20 mouse cellular contexts compared by ENCODE assay signal in the genomic region with DNA sequence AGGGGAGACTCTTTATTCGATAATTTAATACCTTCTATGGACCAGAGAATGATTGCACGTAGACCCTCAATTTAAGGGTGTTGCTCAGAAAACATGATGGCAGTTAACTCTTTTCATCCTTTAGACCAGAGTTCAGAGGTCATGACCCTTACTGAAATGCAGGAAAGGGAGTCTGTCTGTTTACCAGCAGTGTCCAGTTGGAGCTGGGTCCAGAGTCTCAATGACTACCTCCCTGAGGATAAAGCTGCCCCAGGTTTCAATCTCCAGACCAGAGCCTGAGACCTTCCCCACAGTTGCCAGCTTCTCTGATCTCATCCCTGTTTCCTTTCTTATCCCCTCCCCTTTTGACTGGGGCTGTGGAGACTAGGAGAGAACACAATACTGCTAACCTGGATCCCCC. TPM values are rescaled to one million over a fixed set of nuclear protein-coding genes. Genes with fewer than 3 reads are reported as not detected.
DNase-seq lines count a peak whose midpoint lies in the region; ATAC-seq lines count a peak whose summit lies in the region.
"Had no signal": no experiment of that assay in that cellular context is flagged by ENCODE, and none has a peak within 500 bp of the region (broad histone marks: within the 10 kb centered on the region; RNA-seq: fewer than 3 reads in every experiment).

No protein-coding gene starts in this region.

- no peak for ATAC-seq in forebrain, embryonic 11.5 days (replicated peaks; ENCODE audit: low FRiP score)
- no peak for ATAC-seq in forebrain, embryonic 14.5 days
- ATAC-seq in midbrain, embryonic 11.5 days (ENCODE audit: low FRiP score) = no peak
- no peak for ATAC-seq in midbrain, embryonic 15.5 days (replicated peaks)
- ATAC-seq in liver, embryonic 16.5 days (ENCODE audit: low read depth) = peak; percentile 66
- ATAC-seq: CD4-positive, CD25-positive, alpha-beta regulatory T cell, adult 4 months; forebrain, embryonic 15.5 days had no signal

- no peak overlapping the region for H3K27ac ChIP-seq in forebrain, embryonic 11.5 days (ENCODE audit: low read depth, low read length)
- H3K27ac ChIP-seq in forebrain, embryonic 14.5 days (ENCODE audit: low read depth, low read length) = no peak overlapping the region
- no peak overlapping the region for H3K27ac ChIP-seq in midbrain, embryonic 11.5 days (ENCODE audit: low read depth, low read length)
- no peak overlapping the region for H3K27ac ChIP-seq in midbrain, embryonic 15.5 days
- peak overlapping the region; percentile 35 for H3K27ac ChIP-seq in liver, embryonic 16.5 days (ENCODE audit: low read length)
- H3K27ac ChIP-seq: forebrain, embryonic 15.5 days; heart, embryonic 10.5 days; hindbrain, embryonic 12.5 days had no signal

- no peak overlapping the region for H3K4me3 ChIP-seq in forebrain, embryonic 11.5 days (ENCODE audit: low read depth, low read length)
- H3K4me3 ChIP-seq in forebrain, embryonic 14.5 days (ENCODE audit: low read depth, low read length) = no peak overlapping the region
- no peak overlapping the region for H3K4me3 ChIP-seq in midbrain, embryonic 11.5 days (ENCODE audit: low read depth, low read length)
- no peak overlapping the region for H3K4me3 ChIP-seq in midbrain, embryonic 15.5 days
- H3K4me3 ChIP-seq in liver, embryonic 16.5 days (ENCODE audit: low read depth, low read length) = no peak overlapping the region
- H3K4me3 ChIP-seq: forebrain, embryonic 15.5 days; heart, embryonic 10.5 days; hindbrain, embryonic 12.5 days had no signal

- no peaks in the 10 kb centered on the region for H3K9me3 ChIP-seq in forebrain, embryonic 11.5 days (ENCODE audit: control insufficient read depth, low read length)
- no peaks in the 10 kb centered on the region for H3K9me3 ChIP-seq in forebrain, embryonic 14.5 days (replicated peaks; ENCODE audit: control insufficient read depth, low read length)
- no peaks in the 10 kb centered on the region for H3K9me3 ChIP-seq in midbrain, embryonic 11.5 days (ENCODE audit: control insufficient read depth, low read length)
- no peaks in the 10 kb centered on the region for H3K9me3 ChIP-seq in midbrain, embryonic 15.5 days
- no peaks in the 10 kb centered on the region for H3K9me3 ChIP-seq in liver, embryonic 16.5 days (replicated peaks; ENCODE audit: control insufficient read depth, low read length)
- H3K9me3 ChIP-seq: forebrain, embryonic 15.5 days; G1E; heart, embryonic 10.5 days; hindbrain, embryonic 12.5 days had no signal

- intact Hi-C loops in left cerebral cortex, postnatal 4 days (cut with DNase I) = no loop called here

- peaks cover 8% of the 10 kb centered on the region; the same call in 1 of the 2 replicates for H3K4me1 ChIP-seq in forebrain, embryonic 11.5 days (replicated peaks; ENCODE audit: control insufficient read depth, insufficient read depth, low read length)
- peaks cover 8% of the 10 kb centered on the region for H3K4me1 ChIP-seq in forebrain, embryonic 14.5 days (ENCODE audit: control insufficient read depth, insufficient read depth, low read length)
- H3K4me1 ChIP-seq in midbrain, embryonic 11.5 days (ENCODE audit: control insufficient read depth, insufficient read depth, low read length) = peaks cover 9% of the 10 kb centered on the region
- H3K4me1 ChIP-seq in midbrain, embryonic 15.5 days = peaks cover 8% of the 10 kb centered on the region
- peaks cover 7% of the 10 kb centered on the region for H3K4me1 ChIP-seq in liver, embryonic 16.5 days (ENCODE audit: control insufficient read depth, low read depth, low read length)

- no peak overlapping the region for H3K4me2 ChIP-seq in forebrain, embryonic 11.5 days (ENCODE audit: low read depth, low read length, severe bottlenecking)
- no peak overlapping the region for H3K4me2 ChIP-seq in forebrain, embryonic 14.5 days (ENCODE audit: low read length)
- H3K4me2 ChIP-seq in midbrain, embryonic 11.5 days = no peak overlapping the region
- H3K4me2 ChIP-seq in midbrain, embryonic 15.5 days = no peak overlapping the region
- no peak overlapping the region for H3K4me2 ChIP-seq in liver, embryonic 16.5 days (ENCODE audit: low read depth, low read length)
- H3K4me2 ChIP-seq: forebrain, embryonic 15.5 days; hindbrain, embryonic 12.5 days had no signal

- H3K9ac ChIP-seq in forebrain, embryonic 11.5 days (ENCODE audit: low read length) = no peak overlapping the region
- no peak overlapping the region for H3K9ac ChIP-seq in forebrain, embryonic 14.5 days (ENCODE audit: low read length)
- H3K9ac ChIP-seq in midbrain, embryonic 11.5 days (ENCODE audit: low read length) = no peak overlapping the region
- H3K9ac ChIP-seq in midbrain, embryonic 15.5 days = no peak overlapping the region
- H3K9ac ChIP-seq in liver, embryonic 16.5 days (ENCODE audit: low read depth, low read length) = no peak overlapping the region
- H3K9ac ChIP-seq: forebrain, embryonic 15.5 days; hindbrain, embryonic 12.5 days had no signal

- no peaks in the 10 kb centered on the region; the same call in 1 of the 2 replicates for H3K36me3 ChIP-seq in forebrain, embryonic 11.5 days (ENCODE audit: control insufficient read depth, insufficient read depth, low read length)
- peaks cover 64% of the 10 kb centered on the region for H3K36me3 ChIP-seq in forebrain, embryonic 14.5 days (ENCODE audit: control insufficient read depth, insufficient read depth, low read length)
- H3K36me3 ChIP-seq in midbrain, embryonic 11.5 days (ENCODE audit: control insufficient read depth, insufficient read depth, low read length) = peaks cover 1% of the 10 kb centered on the region; the same call in 1 of the 2 replicates
- H3K36me3 ChIP-seq in midbrain, embryonic 15.5 days (replicated peaks) = peaks cover 38% of the 10 kb centered on the region; the same call in 1 of the 2 replicates
- no peaks in the 10 kb centered on the region for H3K36me3 ChIP-seq in liver, embryonic 16.5 days (ENCODE audit: control insufficient read depth, insufficient read depth)

- WGBS in forebrain, embryonic 11.5 days = 77% methylated on average over 2 of the region's 2 CpGs
- WGBS in forebrain, embryonic 14.5 days = 79% methylated on average over 2 of the region's 2 CpGs
- 83% methylated on average over 2 of the region's 2 CpGs for WGBS in midbrain, embryonic 11.5 days
- 80% methylated on average over 2 of the region's 2 CpGs for WGBS in midbrain, embryonic 15.5 days
- WGBS in liver, embryonic 16.5 days (ENCODE audit: insufficient replicate concordance) = 66% methylated on average over 2 of the region's 2 CpGs

- no peaks in the 10 kb centered on the region for H3K27me3 ChIP-seq in forebrain, embryonic 11.5 days (ENCODE audit: control insufficient read depth, insufficient read depth, low read length)
- H3K27me3 ChIP-seq in forebrain, embryonic 14.5 days (replicated peaks; ENCODE audit: control insufficient read depth, insufficient read depth, low read length) = no peaks in the 10 kb centered on the region
- H3K27me3 ChIP-seq in midbrain, embryonic 11.5 days (ENCODE audit: control insufficient read depth, insufficient read depth, low read length) = no peaks in the 10 kb centered on the region
- H3K27me3 ChIP-seq in midbrain, embryonic 15.5 days (replicated peaks) = no peaks in the 10 kb centered on the region
- H3K27me3 ChIP-seq in liver, embryonic 16.5 days (ENCODE audit: control insufficient read depth, insufficient read depth, low read depth, low read length) = no peaks in the 10 kb centered on the region
- H3K27me3 ChIP-seq: forebrain, embryonic 15.5 days; hindbrain, embryonic 12.5 days had no signal

- DNase-seq in forebrain, embryonic 11.5 days (ENCODE audit: low spot score) = peak; percentile 13
- no peak for DNase-seq in forebrain, embryonic 14.5 days (ENCODE audit: low spot score)
- DNase-seq in midbrain, embryonic 11.5 days (ENCODE audit: low spot score, missing footprints) = peak; percentile 66
- no peak for DNase-seq in adrenal gland, postnatal 14 days
- DNase-seq in left cerebral cortex, postnatal 4 days = no peak
- no peak for DNase-seq in lung, adult 18-20 months
- DNase-seq: adrenal gland, adult 8-10 months; B cell, adult 2 months; cerebellum, adult 18-20 months; cerebellum, adult 9-11 months; cerebellum, postnatal 36 days; heart, postnatal 10 days; heart, postnatal 4 days had no signal

RNA-seq across cellular contexts. Expression of a gene that starts 9.3 kb away (rescaled TPM):
- 10.8 and 11.4 TPM in 2 replicates for polyA plus RNA-seq in forebrain, embryonic 11.5 days (2014; fragmentation: Nextera tagmentation; extraction: Ambion mirVana)
- 8.7 and 14.9 TPM in 2 replicates for polyA plus RNA-seq in forebrain, embryonic 14.5 days (2014; fragmentation: Nextera tagmentation; extraction: Ambion mirVana)
- polyA plus RNA-seq in midbrain, embryonic 11.5 days (2014; fragmentation: Nextera tagmentation; extraction: Ambion mirVana) = 6.6 and 6.7 TPM in 2 replicates
- polyA plus RNA-seq in midbrain, embryonic 15.5 days (2015; fragmentation: Nextera tagmentation; extraction: Ambion mirVana) = 23.5 and 25.0 TPM in 2 replicates
- 3.0 and 4.3 TPM in 2 replicates for polyA plus RNA-seq in liver, embryonic 16.5 days (2015; fragmentation: Nextera tagmentation; extraction: Ambion mirVana)
- total RNA-seq in adrenal gland, postnatal 14 days (2021) = 38.8 and 41.8 TPM in 2 replicates
- 10 to 100 TPM; 65.7 to 69.5 TPM for total RNA-seq in left cerebral cortex, postnatal 4 days (2021)

RNA-seq across cellular contexts. Expression of a gene that starts 9.4 kb away (rescaled TPM):
- polyA plus RNA-seq in forebrain, embryonic 11.5 days (2014; fragmentation: Nextera tagmentation; extraction: Ambion mirVana) = 160 and 167 TPM in 2 replicates
- polyA plus RNA-seq in forebrain, embryonic 14.5 days (2014; fragmentation: Nextera tagmentation; extraction: Ambion mirVana) = 65.4 and 83.9 TPM in 2 replicates
- polyA plus RNA-seq in midbrain, embryonic 11.5 days (2014; fragmentation: Nextera tagmentation; extraction: Ambion mirVana) = 138 and 139 TPM in 2 replicates
- polyA plus RNA-seq in midbrain, embryonic 15.5 days (2015; fragmentation: Nextera tagmentation; extraction: Ambion mirVana) = 171 and 173 TPM in 2 replicates
- 57.5 and 59.7 TPM in 2 replicates for polyA plus RNA-seq in liver, embryonic 16.5 days (2015; fragmentation: Nextera tagmentation; extraction: Ambion mirVana)
- total RNA-seq in adrenal gland, postnatal 14 days (2021) = 72.5 and 77.1 TPM in 2 replicates
- 10 to 100 TPM; 50.6 to 56.8 TPM for total RNA-seq in left cerebral cortex, postnatal 4 days (2021)

RNA-seq across cellular contexts. Expression of a gene that starts 21.4 kb away (rescaled TPM):
- polyA plus RNA-seq in forebrain, embryonic 11.5 days (2014; fragmentation: Nextera tagmentation; extraction: Ambion mirVana) = 0.65 and 1.3 TPM in 2 replicates
- 0.75 and 1.1 TPM in 2 replicates for polyA plus RNA-seq in forebrain, embryonic 14.5 days (2014; fragmentation: Nextera tagmentation; extraction: Ambion mirVana)
- 1.3 TPM in 2 replicates for polyA plus RNA-seq in midbrain, embryonic 11.5 days (2014; fragmentation: Nextera tagmentation; extraction: Ambion mirVana)
- polyA plus RNA-seq in midbrain, embryonic 15.5 days (2015; fragmentation: Nextera tagmentation; extraction: Ambion mirVana) = 1.0 and 1.7 TPM in 2 replicates
- polyA plus RNA-seq in liver, embryonic 16.5 days (2015; fragmentation: Nextera tagmentation; extraction: Ambion mirVana) = 1.1 and 1.4 TPM in 2 replicates
- 15.2 and 15.8 TPM in 2 replicates for total RNA-seq in adrenal gland, postnatal 14 days (2021)
- under 1 TPM; 0.30 to 0.77 TPM for total RNA-seq in left cerebral cortex, postnatal 4 days (2021)

RNA-seq across cellular contexts. Expression of a gene that starts 21.6 kb away (rescaled TPM):
- 16.6 and 17.4 TPM in 2 replicates for polyA plus RNA-seq in forebrain, embryonic 11.5 days (2014; fragmentation: Nextera tagmentation; extraction: Ambion mirVana)
- 5.7 and 5.9 TPM in 2 replicates for polyA plus RNA-seq in forebrain, embryonic 14.5 days (2014; fragmentation: Nextera tagmentation; extraction: Ambion mirVana)
- 13.8 and 14.3 TPM in 2 replicates for polyA plus RNA-seq in midbrain, embryonic 11.5 days (2014; fragmentation: Nextera tagmentation; extraction: Ambion mirVana)
- 8.0 and 8.3 TPM in 2 replicates for polyA plus RNA-seq in midbrain, embryonic 15.5 days (2015; fragmentation: Nextera tagmentation; extraction: Ambion mirVana)
- polyA plus RNA-seq in liver, embryonic 16.5 days (2015; fragmentation: Nextera tagmentation; extraction: Ambion mirVana) = 11.6 and 22.1 TPM in 2 replicates
- 14.9 and 21.4 TPM in 2 replicates for total RNA-seq in adrenal gland, postnatal 14 days (2021)
- 1 to 10 TPM; 8.1 to 9.3 TPM for total RNA-seq in left cerebral cortex, postnatal 4 days (2021)

RNA-seq across cellular contexts. Expression of a gene that starts 21.8 kb away (rescaled TPM):
- polyA plus RNA-seq in forebrain, embryonic 11.5 days (2014; fragmentation: Nextera tagmentation; extraction: Ambion mirVana) = 6.4 and 6.9 TPM in 2 replicates
- 4.6 and 4.7 TPM in 2 replicates for polyA plus RNA-seq in forebrain, embryonic 14.5 days (2014; fragmentation: Nextera tagmentation; extraction: Ambion mirVana)
- polyA plus RNA-seq in midbrain, embryonic 11.5 days (2014; fragmentation: Nextera tagmentation; extraction: Ambion mirVana) = 6.1 and 7.1 TPM in 2 replicates
- 1.9 TPM in 2 replicates for polyA plus RNA-seq in midbrain, embryonic 15.5 days (2015; fragmentation: Nextera tagmentation; extraction: Ambion mirVana)
- 0.77 and 1.1 TPM in 2 replicates for polyA plus RNA-seq in liver, embryonic 16.5 days (2015; fragmentation: Nextera tagmentation; extraction: Ambion mirVana)
- 154 and 159 TPM in 2 replicates for total RNA-seq in adrenal gland, postnatal 14 days (2021)
- 10 to 100 TPM; 35.1 to 35.5 TPM for total RNA-seq in left cerebral cortex, postnatal 4 days (2021)

Comparison
In these comparisons a context has a peak if more than half of its experiments do, and no peak if none do; other contexts are left out.
1. DNase-seq: peak in forebrain, embryonic 11.5 days (single experiment) and midbrain, embryonic 11.5 days (single experiment); none in forebrain, embryonic 14.5 days (single experiment), adrenal gland, postnatal 14 days (single experiment), left cerebral cortex, postnatal 4 days (single experiment) and lung, adult 18-20 months (0 of 2).